Mouse (Mus musculus): ENCODE measurements around the gene Prdm11. TPM values are rescaled to one million over a fixed set of nuclear protein-coding genes. Genes with fewer than 3 reads are reported as not detected.

Gene Prdm11
- total RNA-seq, 2 experiments from 2014 or later, result 59.3 to 65.4 TPM

DNA sequence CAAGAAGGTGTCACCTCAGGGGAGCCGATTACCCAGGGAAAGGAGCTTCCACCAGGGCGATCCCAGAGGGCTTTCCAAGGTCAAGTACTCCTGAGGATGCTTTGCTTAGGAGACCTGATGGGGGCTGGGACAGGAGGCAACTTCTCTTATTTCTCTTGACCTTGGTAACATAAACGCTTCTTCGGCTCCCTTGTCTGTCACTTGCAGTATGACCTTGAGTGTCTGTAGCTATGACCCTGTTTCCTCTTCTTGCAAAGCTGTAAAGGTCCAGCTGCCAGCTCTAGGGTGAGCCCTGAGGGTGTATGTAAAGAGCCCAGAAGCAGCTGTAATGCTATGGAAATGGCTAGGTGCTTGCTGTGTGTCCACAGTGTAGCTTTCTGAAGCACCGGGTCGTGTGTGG, 1.1 kb upstream of the Prdm11 start:
- no peak for DNase-seq (ENCODE audit: low spot score in 2 of 2)

DNA sequence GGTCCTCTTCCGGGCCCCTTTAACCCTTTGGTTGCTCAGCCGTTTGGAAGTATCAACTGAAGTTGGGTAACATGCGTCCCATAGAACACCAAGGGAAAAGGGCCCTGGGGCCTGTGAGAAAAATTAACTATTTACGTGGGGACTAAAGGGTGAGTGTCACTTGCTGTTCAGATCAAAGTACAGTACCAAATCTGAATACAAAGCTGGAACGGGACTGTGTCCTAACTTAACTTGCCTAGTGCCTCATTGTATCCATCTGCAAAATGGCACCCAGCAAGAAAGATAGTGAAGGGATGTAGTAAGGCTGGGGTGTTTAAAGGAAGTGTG, 505 bp upstream of the Prdm11 start:
- DNase-seq (ENCODE audit: low spot score in 2 of 2), result no peak

DNA sequence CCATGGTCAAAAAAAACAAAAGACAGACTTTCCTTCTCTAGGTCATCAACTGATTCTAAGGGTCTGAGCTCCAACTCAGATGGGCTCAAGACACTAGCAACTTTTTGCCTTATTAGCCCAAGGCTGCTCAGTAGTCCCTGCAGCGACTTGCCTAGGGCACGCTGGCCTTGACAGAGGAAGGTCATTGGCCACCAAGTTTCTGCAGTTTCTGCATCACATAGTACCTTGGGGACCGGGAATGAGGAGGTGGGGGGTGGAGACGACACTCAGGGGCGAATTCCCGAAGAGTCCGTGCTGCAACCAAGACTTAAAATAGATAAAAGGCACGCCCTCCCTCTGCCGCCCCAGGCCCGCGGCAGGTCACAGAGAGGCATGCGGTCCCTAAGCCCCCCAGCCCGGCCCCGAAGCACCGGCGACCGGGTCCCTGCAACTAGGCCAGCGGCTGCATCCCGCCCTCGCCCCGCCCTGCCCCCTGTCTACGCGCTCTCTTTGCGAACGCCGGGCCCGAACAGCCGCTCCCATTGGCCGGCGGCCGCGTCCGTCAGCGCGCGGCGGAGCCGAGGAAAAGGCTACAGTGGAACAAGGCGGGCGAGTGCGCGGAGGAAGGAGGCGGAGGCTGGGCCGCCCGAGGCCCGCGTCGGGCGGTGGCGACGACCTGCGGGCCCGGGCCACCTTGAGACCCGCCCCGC, 694 bp downstream of the Prdm11 start:
- DNase-seq (ENCODE audit: low spot score in 2 of 2), result peak; percentile 85 to 86

- DNase-seq (ENCODE audit: low spot score in 2 of 2), result no peak
Observed at GRCm38 (mm10) chr2:93043449-93044157, 2.4 kb downstream of the Prdm11 start.

- no peak for DNase-seq (ENCODE audit: low spot score in 2 of 2)
Observed at GRCm38 (mm10) chr2:93041470-93041869, 4.5 kb downstream of the Prdm11 start.

DNA sequence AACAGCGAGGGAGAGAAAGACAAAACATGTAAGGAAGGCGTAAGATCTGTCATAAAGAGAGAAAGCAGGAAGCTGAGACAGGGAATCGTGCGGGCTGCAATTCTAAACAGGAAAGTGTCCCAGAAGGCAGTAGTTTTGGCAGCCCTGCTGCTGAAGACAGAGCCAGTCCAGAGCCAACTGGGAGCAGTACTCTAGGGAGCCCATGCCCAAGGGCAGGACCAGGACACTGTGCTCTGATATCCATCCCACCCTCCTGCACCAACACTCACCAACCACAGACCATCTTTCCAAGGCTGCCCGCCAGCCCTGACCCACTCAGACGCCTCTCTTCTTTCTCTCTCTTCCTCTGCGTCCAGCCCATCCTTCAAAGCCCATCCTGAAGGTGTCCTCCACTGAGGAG, 5.1 kb downstream of the Prdm11 start:
- DNase-seq (ENCODE audit: low spot score in 2 of 2), result no peak

DNA sequence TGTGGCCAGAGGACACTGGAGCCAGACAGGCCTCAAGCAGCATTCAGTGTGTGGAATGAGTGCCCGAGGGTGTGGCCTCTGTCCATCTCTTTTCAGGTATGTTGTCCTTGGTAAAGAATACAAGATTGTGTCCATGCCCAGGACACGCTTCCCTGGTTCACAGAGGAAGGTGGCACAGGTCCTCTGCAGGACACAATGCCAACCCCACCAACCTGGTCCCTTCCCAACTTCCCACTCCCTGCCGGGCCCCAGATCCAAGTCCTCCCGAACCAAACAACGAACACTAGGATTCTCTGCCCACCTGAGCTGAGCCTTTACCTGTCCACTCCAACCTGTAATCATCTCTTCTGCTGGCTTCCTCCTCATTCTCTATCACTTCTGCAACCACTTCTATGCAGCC, 6.3 kb downstream of the Prdm11 start:
- DNase-seq (ENCODE audit: low spot score in 2 of 2), result no peak

DNA sequence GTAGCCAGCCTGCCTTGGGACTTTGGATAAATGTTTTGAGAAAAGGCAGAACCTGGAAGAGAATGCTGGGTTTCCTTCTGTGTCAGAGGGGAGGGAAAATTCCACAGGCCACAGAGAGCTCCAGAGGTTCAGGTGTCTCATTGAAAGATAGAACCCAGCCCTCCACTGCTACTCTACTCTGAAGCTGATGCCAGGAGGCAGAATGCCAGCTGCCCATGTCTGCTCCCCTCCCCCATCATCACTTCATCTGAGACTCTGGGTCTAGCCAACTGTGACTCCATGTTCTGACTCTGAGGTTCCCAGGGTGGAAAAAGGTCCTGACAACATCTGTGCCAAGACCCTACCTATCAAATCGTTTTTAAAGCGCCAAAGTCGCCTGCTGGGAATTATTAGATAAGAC, 6.9 kb downstream of the Prdm11 start:
- DNase-seq (ENCODE audit: low spot score in 2 of 2), result no peak

DNA sequence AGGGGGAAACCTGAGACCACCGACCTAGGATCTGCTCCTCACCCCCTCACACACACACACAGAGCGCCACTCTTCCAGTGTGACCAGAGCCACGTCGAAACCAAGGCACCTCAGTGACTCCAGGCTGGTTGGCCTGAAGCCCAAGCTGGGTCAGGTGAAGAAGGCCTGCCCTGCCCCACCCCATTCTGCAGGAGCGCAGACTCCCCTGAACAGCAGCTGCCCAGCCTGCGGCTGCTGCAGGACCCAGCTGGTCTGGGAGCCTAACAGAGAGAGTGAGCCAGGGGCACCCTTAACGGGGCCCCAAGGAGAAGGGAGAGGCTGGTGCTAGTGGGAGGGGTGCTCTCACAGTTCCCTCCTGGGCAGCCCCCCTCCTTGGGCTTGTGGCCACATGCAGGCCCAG, 10.3 kb downstream of the Prdm11 start:
- no peak for DNase-seq (ENCODE audit: low spot score in 2 of 2)

GRCm38 (mm10) chr2:93032651-93033050, 13.3 kb downstream of the Prdm11 start:
- peak in 1 of 2 experiments; percentile 54 for DNase-seq (ENCODE audit: low spot score in 2 of 2)

DNA sequence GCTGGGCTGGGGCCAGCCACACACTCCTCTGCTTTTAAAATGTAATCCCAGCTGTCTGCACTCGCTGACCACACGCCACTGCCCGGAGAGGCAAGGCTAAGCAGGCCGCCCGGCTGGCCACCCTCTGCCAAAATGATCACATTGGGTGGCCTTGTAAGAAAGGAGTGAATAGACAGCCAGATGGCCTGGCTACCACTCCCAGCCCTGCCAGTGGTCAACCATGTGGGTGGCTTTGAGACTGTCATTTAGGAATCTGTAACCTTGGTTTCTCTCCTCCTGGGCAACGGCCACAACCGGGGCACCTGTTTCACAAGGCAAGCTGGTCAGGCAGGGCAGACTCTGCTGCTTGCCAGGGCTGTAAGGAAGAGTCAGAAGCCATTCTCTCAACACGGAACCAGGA, 13.9 kb downstream of the Prdm11 start:
- no peak for DNase-seq (ENCODE audit: low spot score in 2 of 2)

DNA sequence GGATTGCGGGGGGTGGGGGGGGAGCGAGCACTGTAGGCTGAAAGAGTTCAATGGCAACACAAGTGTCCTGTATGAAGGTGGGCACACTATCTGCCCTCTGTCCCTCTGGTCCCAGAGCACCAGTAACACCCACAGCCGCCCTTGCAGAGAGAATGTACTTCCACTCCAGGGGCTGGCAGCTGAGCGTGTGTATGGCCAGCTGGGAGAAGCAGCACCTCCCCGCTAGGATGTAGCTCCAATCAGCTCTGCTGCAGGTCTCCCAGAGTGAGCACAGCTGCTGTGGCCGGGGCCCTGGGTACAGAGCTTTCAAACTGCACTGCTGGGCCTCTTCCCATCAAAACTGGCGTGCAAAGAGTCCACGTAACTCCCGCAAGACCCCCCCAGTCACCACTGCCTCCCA, 14.9 kb downstream of the Prdm11 start:
- DNase-seq (ENCODE audit: low spot score in 2 of 2), result no peak

- DNase-seq (ENCODE audit: low spot score in 2 of 2), result no peak
Observed at GRCm38 (mm10) chr2:93030101-93030500, 15.9 kb downstream of the Prdm11 start.

GRCm38 (mm10) chr2:93029267-93030060, 16.5 kb downstream of the Prdm11 start:
- DNase-seq (ENCODE audit: low spot score in 2 of 2), result no peak

DNA sequence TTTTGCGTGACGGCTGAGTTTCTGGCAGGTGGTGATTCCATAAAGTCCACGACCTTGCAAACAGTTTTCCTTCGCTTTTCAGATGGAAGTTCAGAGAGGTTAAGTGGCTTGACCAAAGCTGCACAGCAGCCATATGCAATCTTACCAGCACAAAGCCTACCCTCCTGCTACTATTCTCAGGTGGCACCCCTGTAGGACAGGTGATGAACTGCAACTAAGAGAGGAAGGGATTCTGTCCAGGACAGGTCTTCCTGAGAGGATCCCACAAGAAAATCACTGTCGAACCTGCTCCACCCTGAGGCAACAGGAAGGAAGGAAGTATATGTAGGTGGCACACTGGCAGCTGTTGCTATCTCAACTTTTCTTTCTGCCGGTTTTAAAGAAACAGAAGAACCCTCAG, 17.1 kb downstream of the Prdm11 start:
- DNase-seq (ENCODE audit: low spot score in 2 of 2), result no peak

DNA sequence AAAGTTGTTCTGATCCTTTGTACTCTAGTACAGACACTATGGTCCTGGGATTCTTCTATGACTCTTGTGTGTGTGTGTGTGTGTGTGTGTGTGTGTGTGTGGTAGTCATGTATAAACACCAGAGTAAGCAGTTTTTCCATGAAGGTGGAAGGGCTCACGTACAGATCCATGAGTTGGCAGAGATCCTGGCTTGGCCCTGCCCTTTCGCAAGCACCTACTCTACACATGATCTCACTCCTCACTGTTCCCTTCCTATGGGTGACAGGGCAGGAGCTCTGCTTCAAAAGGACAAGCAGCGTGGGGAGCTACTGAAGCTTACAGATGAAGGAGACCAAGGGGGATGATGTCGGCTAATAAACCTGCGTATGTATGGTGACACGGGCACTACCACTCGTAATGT, 18.3 kb downstream of the Prdm11 start:
- DNase-seq (ENCODE audit: low spot score in 2 of 2), result no peak

DNA sequence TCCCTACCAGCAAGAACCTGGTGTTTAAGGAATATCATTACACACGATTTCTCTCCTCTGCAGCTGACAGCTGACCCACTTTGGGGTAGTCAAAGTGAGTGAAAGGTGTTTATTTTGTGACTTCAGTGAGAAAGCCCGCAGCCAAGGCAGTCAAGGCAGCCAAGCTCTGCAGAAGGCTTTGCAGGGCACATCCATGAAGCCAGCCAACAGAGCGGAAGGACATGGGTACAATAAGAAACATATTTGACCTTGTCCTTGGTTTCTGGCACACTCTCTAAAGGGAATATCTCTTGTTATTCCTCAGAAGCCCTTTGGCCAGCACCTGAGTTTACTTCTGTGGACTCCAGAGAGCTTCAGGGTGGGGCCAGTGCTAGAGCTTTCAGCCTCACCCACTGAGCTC, 21.5 kb downstream of the Prdm11 start:
- no peak for DNase-seq (ENCODE audit: low spot score in 2 of 2)

DNA sequence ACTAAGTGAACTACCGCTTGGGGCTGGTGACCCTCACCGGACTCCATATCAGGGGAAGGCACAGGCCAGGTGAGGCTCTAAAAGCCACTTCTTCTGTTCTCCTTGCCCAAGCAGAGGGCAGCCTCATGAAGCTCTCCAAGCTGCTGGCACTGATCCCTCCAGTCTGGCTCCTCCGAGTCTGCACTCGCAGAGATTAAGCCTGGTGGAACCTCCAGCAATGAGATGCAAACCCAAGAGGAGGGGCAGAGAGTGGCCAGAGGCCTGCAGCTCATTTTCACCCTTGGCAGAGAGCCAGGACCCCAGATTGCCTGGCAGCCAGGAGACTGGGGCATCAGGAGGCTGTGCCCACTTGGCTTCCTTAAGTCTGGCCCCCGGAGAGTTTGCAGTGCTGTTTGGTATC, 27.1 kb downstream of the Prdm11 start:
- no peak for DNase-seq (ENCODE audit: low spot score in 2 of 2)

- DNase-seq (ENCODE audit: low spot score in 2 of 2), result no peak
Observed at GRCm38 (mm10) chr2:93017151-93017550, 28.8 kb downstream of the Prdm11 start.

DNA sequence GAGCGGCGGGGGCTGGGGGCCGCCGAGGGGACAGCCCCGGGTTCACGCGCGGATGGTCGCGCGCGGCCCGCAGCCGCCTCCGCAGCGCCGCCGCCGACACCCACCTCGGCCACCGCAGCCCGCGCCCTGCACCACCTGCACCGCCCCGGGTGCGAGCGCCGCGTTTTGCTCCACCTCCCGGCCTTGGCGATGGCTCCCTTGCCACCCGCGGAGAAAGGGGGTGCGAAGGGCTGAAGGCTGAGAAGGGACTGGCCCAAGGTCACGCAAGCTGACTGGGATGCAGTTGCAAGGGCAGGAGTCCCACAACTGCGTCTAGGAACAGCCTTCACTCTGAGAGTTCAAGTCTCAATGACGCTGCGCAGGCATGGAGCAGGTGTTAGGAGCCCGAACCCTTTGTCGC, 30.9 kb downstream of the Prdm11 start:
- DNase-seq (ENCODE audit: low spot score in 2 of 2), result peak; percentile 51 to 62

DNA sequence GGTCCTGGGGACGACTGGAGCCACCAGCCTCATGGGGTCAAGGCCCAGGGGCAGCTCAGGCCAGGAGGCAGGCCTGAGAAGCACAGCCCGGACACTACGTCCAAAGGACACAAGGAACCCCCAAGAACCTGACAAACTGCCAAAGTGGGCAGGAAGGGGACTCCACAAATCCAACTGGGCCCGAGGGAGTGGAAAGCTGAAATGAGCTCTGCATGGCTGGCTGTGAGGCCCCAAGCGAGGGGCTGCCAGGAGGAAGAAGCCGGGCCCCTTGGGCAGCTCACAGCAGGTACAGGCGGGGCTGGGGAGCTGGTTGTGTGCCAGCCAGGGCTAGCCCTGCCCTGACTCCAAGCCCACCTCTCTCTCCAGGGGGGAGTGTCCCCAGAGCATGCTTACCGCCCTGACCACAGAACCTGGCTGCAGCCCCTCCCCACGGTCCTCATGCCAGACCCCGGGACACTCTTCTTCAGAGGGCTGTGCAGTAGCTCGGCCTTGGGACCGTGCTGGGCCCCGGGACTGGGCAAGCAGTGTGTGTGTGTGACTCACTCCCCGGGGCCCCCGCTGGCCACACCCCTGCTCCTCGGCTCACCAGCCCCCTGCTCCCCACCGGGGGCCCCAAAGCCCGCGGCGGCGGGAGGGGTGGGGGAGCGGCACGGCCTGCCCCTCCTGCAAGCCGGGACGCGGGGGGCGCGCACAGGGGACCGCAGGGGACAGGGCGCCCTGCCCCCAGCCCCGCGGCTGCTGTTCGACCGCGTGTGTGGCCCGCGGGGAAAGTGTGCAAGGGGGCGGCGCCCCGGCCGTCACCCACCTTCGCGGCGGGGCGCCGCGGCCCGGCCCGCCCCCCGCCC, 31.7 kb downstream of the Prdm11 start:
- DNase-seq (ENCODE audit: low spot score in 2 of 2), result peak; percentile 55 to 71
